Mouse (Mus musculus) neural tube, embryonic 15.5 days (tissue): ENCODE data around the gene Cmtr1. TPM values are rescaled to one million over a fixed set of nuclear protein-coding genes. Genes with fewer than 3 reads are reported as not detected.

Source experiments
- ATAC-seq: fragments of 200-750 bp; cut with Nextera tagmentation; 2 replicates; pipeline ENCODE4 v1.8.0; 2017; ENCODE audit warnings: mild to moderate bottlenecking, moderate TSS enrichment, moderate library complexity; ENCODE audit not compliant: low FRiP score
- H3K27ac ChIP-seq: fragments of 300-500 bp; sonication (generic); replicated peaks from 2 replicates; pipeline ENCODE4 v1.5.1; 2015; ENCODE audit warnings: mild to moderate bottlenecking, inconsistent platforms
- H3K27me3 ChIP-seq: fragments of 300-500 bp; sonication (generic); replicated peaks from 2 replicates; pipeline ENCODE4 v1.6.1; 2015; ENCODE audit warnings: inconsistent platforms
- H3K36me3 ChIP-seq: fragments of 300-500 bp; sonication (generic); 2 replicates; pipeline ENCODE4 v1.6.1; 2015; ENCODE audit warnings: inconsistent platforms
- H3K4me1 ChIP-seq: fragments of 300-500 bp; sonication (generic); 2 replicates; pipeline ENCODE4 v1.6.1; 2015; ENCODE audit warnings: inconsistent platforms
- H3K4me2 ChIP-seq: fragments of 300-500 bp; sonication (generic); 2 replicates; pipeline ENCODE4 v1.6.1; 2015; ENCODE audit warnings: inconsistent platforms, mild to moderate bottlenecking, moderate library complexity
- H3K4me3 ChIP-seq: fragments of 300-500 bp; sonication (generic); replicated peaks from 2 replicates; pipeline ENCODE4 v1.5.1; 2015; ENCODE audit warnings: mild to moderate bottlenecking, inconsistent platforms
- H3K9ac ChIP-seq: fragments of 300-500 bp; sonication (generic); replicated peaks from 2 replicates; pipeline ENCODE4 v1.6.1; 2015; ENCODE audit warnings: mild to moderate bottlenecking, inconsistent platforms
- H3K9me3 ChIP-seq: fragments of 300-500 bp; sonication (generic); replicated peaks from 2 replicates; pipeline ENCODE4 v1.6.1; 2016; ENCODE audit warnings: inconsistent platforms
- WGBS: fragments of 180-500 bp; shearing (Covaris S2); methylation state at CpG from one replicate; pipeline ENCODE4 v1.1.7; 2015; ENCODE audit warnings: mixed read lengths; 5-methylcytosine and 5-hydroxymethylcytosine counted together
- polyA plus RNA-seq: library from polyadenylated mRNA; unstranded; fragments of >200 nt; fragmentation: Nextera tagmentation; extraction: Ambion mirVana; gene quantifications from 2 replicates; pipeline ENCODE4 v1.2.1, GENCODE M21; 2015

Cmtr1 gene
- polyA plus RNA-seq, 1 experiment from 2014 or later = 119 TPM

DNA sequence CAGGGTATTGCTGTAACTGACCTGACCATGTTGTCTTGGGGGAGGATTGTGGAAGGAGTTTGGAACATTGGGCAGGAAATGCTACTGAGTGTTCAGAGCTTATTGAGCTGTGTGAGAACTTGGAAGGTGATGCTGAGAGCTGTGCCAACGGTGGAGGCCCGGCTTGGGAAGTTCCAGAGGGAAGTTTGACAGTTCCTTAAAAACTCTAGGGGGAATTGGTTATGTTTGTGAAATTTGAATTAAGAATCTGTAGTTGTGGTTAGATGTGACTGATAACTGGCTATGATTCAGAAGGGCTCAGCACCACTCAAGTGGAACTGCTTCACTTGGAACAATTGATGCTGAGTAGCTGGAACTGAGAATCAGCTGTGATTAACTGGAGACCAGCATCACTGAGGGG lies 10.6 kb downstream of the Cmtr1 start:
- no peak overlapping the region for H3K9ac ChIP-seq
- 88% methylated on average over 2 of the region's 2 CpGs for WGBS
- H3K27ac ChIP-seq = no peak overlapping the region
- no peak overlapping the region for H3K4me2 ChIP-seq
- H3K9me3 ChIP-seq = no peaks in the 10 kb centered on the region
- H3K27me3 ChIP-seq = no peaks in the 10 kb centered on the region
- peaks cover 16% of the 10 kb centered on the region for H3K4me1 ChIP-seq
- no peak for ATAC-seq
- H3K4me3 ChIP-seq = no peak overlapping the region
- H3K36me3 ChIP-seq = peaks cover 33% of the 10 kb centered on the region

DNA sequence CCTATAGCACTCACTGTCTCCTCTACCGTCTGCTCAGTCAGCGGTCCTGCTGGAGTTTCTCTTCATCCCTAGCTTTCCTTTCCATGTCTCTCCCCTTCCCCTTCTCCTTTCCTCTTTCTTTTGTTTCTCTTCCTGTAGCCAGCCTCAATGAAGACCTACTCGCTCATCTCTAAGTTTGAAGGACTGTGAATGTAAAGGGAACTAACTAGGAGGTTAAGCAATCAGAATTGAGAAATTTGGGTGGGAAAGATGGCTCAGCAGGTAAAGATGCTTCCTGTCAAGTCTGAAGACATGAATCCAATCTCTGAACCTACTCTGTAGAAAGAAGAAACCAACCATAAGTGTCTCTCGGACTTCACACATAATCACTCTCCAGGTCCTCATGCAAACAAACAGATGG lies 12.9 kb downstream of the Cmtr1 start:
- Histone ChIP-seq H3K9ac (no peak overlapping the region), H3K27me3 (no peaks in the 10 kb centered on the region), H3K4me3 (no peak overlapping the region), H3K9me3 (no peaks in the 10 kb centered on the region), H3K36me3 (peaks cover 55% of the 10 kb centered on the region), H3K4me2 (no peak overlapping the region), H3K4me1 (peaks cover 9% of the 10 kb centered on the region), H3K27ac (no peak overlapping the region)
- ATAC-seq = no peak
- 92% methylated on average over 4 of the region's 4 CpGs for WGBS

DNA sequence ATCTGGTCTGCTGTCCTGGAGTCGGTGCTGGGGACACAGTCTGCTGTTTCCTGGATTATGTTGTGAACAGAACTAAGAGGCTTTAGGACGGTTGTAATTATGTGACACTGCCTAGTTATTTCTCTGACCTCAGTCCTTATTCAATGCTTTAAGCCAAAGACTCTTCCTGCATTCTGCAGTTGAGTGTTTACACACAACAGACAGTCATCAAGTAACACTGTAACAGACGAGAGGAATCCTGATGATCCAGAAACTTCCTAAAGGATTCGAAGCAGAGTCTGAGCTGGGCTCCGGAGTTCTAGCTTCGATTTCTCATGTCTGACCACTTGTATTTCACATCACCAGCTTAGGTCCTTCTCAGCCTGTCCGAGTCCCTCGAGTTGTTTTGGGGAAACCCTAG lies 18.1 kb downstream of the Cmtr1 start:
- WGBS = 93% methylated on average over 8 of the region's 8 CpGs
- Histone ChIP-seq H3K9ac (no peak overlapping the region), H3K9me3 (no peaks in the 10 kb centered on the region), H3K4me2 (no peak overlapping the region), H3K27me3 (no peaks in the 10 kb centered on the region), H3K36me3 (peaks cover 94% of the 10 kb centered on the region), H3K27ac (no peak overlapping the region), H3K4me1 (peaks cover 4% of the 10 kb centered on the region), H3K4me3 (no peak overlapping the region)
- no peak for ATAC-seq

DNA sequence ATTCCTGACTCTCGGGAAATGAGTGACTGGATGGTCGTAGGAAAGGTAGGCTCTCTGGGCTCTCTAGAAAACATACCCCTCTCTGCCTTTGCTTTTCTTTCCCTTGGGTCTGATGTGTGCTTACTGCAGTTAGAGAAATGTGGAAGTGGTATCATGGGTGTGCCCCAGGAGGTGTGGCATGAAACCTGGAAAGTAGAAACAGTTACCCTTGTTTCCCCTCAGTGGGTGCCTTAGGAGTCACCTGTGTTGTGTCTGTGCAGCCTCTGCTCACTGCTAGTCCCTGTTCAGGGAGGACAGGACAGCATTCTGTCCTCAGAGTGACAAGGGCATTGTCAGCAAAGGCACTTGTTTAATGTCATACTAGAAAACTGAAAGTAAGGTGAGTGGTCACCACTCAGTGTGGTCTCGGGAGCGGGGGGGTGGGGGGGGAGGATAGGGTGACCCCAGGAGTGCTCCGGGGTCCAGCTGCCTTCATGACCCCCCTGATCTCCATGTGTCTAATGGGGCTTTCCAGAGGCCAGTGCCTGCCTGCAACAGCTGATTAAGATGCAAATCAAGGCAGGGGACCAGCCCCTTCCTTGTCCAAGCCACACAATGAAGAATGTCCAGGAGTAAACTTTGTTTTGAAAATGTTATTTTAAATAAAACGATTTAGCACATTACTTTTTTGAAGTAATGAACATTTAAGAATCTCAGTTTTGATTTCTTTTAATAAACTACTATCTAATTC lies 18.8 kb downstream of the Cmtr1 start:
- H3K4me2 ChIP-seq = no peak overlapping the region
- ATAC-seq = no peak
- no peaks in the 10 kb centered on the region for H3K9me3 ChIP-seq
- H3K4me3 ChIP-seq = no peak overlapping the region
- no peaks in the 10 kb centered on the region for H3K27me3 ChIP-seq
- H3K4me1 ChIP-seq = peaks cover 4% of the 10 kb centered on the region
- WGBS = 86% methylated on average over 6 of the region's 6 CpGs
- H3K36me3 ChIP-seq = peaks cover 94% of the 10 kb centered on the region
- H3K9ac ChIP-seq = no peak overlapping the region
- H3K27ac ChIP-seq = no peak overlapping the region

DNA sequence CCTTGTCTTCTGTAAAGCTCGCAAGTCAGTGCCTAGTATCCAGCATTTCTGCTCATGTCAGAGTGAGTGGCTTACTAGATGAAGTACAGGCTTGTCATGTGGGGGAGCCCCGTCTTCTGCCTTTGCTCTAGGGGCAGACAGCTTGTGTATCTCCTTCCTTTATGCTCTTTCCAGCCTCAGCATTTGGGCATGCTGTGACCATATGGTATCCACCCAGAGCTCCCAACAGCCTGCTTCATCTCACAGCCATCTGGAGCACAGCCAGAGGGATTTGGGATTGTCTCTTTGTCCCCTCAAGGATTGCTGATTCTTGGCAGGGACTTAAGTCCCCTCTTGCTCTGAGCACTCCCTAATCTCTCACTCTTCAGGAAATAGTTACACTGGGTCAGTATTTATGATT lies 19.8 kb downstream of the Cmtr1 start:
- Histone ChIP-seq H3K9me3 (no peaks in the 10 kb centered on the region), H3K4me1 (peaks cover 4% of the 10 kb centered on the region), H3K27ac (0 out of 2 replicates have a peak overlapping the region, but pooled peaks have one; percentile 33), H3K27me3 (no peaks in the 10 kb centered on the region), H3K9ac (no peak overlapping the region), H3K36me3 (peaks cover 96% of the 10 kb centered on the region), H3K4me3 (no peak overlapping the region), H3K4me2 (no peak overlapping the region)
- WGBS = 66% methylated on average over 2 of the region's 2 CpGs
- no peak for ATAC-seq

DNA sequence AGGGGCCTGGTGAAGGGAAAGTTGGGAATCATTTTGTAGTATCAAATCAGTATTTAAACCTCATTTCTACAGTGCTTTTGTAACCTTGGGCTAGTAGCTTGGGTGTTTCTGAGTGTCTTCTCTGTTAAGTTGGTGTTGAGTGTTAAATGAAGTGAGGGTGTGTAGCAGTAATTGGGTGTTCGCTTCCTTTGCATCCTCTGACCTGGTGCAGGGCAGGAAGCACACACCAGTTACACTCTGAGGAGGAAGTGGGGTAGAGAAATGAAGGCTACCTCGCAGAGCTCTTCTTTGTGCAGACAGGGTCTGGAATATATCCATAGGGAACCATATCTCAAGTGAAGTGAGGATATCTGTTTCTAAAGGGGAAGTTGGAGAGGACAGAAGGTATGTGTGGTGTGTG lies 20.5 kb downstream of the Cmtr1 start:
- no peak overlapping the region for H3K27ac ChIP-seq
- H3K9ac ChIP-seq = no peak overlapping the region
- 88% methylated on average over 2 of the region's 2 CpGs for WGBS
- peaks cover 4% of the 10 kb centered on the region for H3K4me1 ChIP-seq
- no peaks in the 10 kb centered on the region for H3K9me3 ChIP-seq
- no peak for ATAC-seq
- no peak overlapping the region for H3K4me3 ChIP-seq
- no peak overlapping the region for H3K4me2 ChIP-seq
- H3K27me3 ChIP-seq = no peaks in the 10 kb centered on the region
- peaks cover 94% of the 10 kb centered on the region for H3K36me3 ChIP-seq

DNA sequence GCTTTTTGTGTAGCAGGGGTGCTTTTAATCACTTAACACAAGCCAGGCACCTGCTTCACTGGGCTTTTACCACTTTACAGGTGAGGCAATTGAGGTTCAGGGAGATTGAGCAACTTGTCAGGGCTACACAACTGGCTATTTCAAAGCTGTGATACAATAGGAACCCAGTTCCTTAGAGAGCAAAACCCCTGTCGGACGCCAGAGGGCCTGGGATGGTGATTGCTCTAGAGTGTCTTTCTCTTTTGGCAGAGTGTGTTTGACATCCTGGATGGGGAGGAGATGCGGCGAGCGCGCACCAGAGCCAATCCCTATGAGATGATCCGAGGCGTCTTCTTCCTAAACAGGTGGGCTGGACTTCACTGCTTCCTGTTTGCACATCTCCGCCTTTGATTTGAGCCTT lies 21.3 kb downstream of the Cmtr1 start:
- Histone ChIP-seq H3K9me3 (no peaks in the 10 kb centered on the region), H3K4me1 (peaks cover 4% of the 10 kb centered on the region), H3K4me2 (no peak overlapping the region), H3K36me3 (peaks cover 94% of the 10 kb centered on the region), H3K4me3 (no peak overlapping the region), H3K27ac (no peak overlapping the region), H3K9ac (no peak overlapping the region), H3K27me3 (no peaks in the 10 kb centered on the region)
- ATAC-seq = no peak
- WGBS = 94% methylated on average over 9 of the region's 9 CpGs

DNA sequence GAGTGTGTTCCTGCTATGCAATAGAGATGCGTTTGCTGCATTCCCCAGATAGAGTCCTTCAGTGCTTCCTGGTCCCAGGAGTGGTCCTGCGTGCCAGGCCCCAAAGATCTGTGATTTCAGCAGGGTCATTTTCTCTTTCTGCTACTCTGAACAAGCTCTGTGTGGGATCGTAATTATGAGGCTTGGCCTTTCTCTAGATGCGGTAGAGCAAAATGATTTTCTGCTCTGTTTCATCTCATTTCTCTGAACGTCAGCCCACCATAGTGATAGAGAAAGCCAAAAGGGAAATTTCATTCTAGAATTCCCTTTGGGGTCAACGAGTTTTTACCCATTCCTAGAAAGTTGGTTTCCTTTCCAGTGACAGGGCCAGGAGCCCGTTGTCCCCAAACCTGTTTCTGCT lies 21.9 kb downstream of the Cmtr1 start:
- no peaks in the 10 kb centered on the region for H3K9me3 ChIP-seq
- no peak for ATAC-seq
- H3K36me3 ChIP-seq = peaks cover 93% of the 10 kb centered on the region
- WGBS = 74% methylated on average over 7 of the region's 7 CpGs
- H3K27me3 ChIP-seq = no peaks in the 10 kb centered on the region
- peaks cover 4% of the 10 kb centered on the region for H3K4me1 ChIP-seq
- H3K27ac ChIP-seq = no peak overlapping the region
- no peak overlapping the region for H3K9ac ChIP-seq
- no peak overlapping the region for H3K4me3 ChIP-seq
- H3K4me2 ChIP-seq = no peak overlapping the region

DNA sequence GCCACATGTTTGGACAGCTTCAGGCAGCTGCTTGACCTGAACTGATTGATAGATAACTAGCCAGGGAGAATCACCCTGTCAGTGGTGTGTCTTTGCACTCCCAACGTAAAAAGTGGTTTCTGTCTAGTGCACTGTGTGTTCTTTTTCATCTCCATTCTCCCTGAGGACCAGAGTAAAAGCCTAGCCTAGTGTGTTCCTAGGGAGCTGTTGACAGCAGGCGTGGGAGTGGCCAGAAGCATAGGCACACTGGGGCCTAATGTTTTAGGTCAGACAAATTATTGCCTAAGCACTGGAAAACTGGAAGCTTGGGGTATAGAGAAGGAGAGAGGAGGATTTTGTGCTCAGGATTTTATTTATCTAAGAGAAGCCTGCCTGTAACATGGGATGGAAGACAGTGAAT lies 22.7 kb downstream of the Cmtr1 start:
- Histone ChIP-seq H3K27me3 (no peaks in the 10 kb centered on the region), H3K4me3 (no peak overlapping the region), H3K4me1 (peaks cover 4% of the 10 kb centered on the region), H3K27ac (no peak overlapping the region), H3K9ac (no peak overlapping the region), H3K4me2 (no peak overlapping the region), H3K36me3 (peaks cover 93% of the 10 kb centered on the region), H3K9me3 (no peaks in the 10 kb centered on the region)
- 74% methylated on average over 2 of the region's 2 CpGs for WGBS
- ATAC-seq = no peak

DNA sequence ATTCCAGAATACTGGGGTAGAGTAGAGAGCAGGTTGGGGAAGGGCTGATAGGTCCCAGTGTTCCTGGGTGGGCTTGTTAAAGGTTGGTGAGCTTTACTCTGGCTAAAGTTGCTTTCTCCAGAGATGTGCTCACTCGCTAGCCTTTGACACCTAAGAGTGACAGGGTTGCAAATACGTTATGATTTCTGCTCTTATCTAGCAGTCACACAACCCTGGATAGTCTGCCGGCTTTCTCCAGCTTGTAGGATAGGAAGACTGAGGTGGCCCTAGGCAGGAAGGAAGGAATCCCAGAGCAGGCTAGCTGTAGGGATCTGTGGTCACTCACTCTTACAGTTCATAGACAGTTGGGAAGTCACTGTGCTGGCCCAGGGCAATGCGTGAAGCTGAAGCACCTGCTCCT lies 23.9 kb downstream of the Cmtr1 start:
- ATAC-seq = no peak
- H3K9ac ChIP-seq = no peak overlapping the region
- H3K36me3 ChIP-seq = peaks cover 88% of the 10 kb centered on the region
- H3K4me3 ChIP-seq = no peak overlapping the region
- no peak overlapping the region for H3K27ac ChIP-seq
- peaks cover 4% of the 10 kb centered on the region for H3K4me1 ChIP-seq
- 91% methylated on average over 4 of the region's 4 CpGs for WGBS
- no peaks in the 10 kb centered on the region for H3K27me3 ChIP-seq
- H3K9me3 ChIP-seq = no peaks in the 10 kb centered on the region
- H3K4me2 ChIP-seq = no peak overlapping the region

DNA sequence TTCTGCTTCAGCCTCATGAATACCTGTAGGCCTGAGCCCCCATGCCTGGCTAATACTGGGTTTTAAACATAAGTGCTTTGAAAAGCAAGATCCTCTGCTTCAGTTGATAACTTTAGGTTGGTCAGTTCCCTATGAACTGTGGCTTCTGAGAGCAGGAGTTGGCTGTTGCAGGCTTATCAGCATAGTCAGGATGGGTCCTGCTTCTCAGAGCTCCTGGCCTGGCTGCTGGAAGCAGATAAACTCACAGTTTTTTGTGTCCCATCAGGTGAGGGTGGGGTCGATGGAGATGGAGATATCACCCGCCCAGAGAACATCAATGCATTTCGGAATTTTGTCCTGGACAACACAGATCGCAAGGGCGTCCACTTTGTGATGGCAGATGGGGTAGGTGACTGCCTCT lies 26.4 kb downstream of the Cmtr1 start:
- Histone ChIP-seq H3K4me3 (no peak overlapping the region), H3K27ac (no peak overlapping the region), H3K4me1 (no peaks in the 10 kb centered on the region), H3K36me3 (peaks cover 89% of the 10 kb centered on the region), H3K27me3 (no peaks in the 10 kb centered on the region), H3K9me3 (no peaks in the 10 kb centered on the region), H3K9ac (no peak overlapping the region), H3K4me2 (no peak overlapping the region)
- ATAC-seq = no peak
- 96% methylated on average over 5 of the region's 5 CpGs for WGBS

DNA sequence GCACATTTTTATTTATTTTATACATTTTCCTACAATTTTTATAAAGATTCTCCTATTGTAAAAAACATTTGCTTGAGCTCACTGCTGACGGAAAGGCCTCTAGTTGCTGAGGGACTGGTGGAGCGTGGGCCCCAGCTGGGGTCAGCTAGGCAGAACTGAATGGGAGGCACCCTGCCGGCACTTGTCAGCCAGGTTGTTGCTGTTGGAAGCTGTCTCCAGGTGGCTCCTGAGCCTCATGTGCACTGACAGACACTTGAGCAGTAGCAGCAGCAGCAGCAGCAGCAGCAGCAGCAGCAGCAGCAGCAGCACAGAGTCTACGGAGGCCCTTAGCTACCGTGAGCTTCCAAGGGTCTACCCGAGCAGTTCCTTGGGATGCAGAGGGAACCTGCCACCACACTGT lies 27.0 kb downstream of the Cmtr1 start:
- Histone ChIP-seq H3K4me1 (no peaks in the 10 kb centered on the region), H3K4me3 (no peak overlapping the region), H3K4me2 (no peak overlapping the region), H3K9ac (no peak overlapping the region), H3K36me3 (peaks cover 85% of the 10 kb centered on the region), H3K27ac (no peak overlapping the region), H3K9me3 (no peaks in the 10 kb centered on the region), H3K27me3 (no peaks in the 10 kb centered on the region)
- 77% methylated on average over 6 of the region's 6 CpGs for WGBS
- ATAC-seq = no peak
